Mouse (Mus musculus): ENCODE data around the gene Ada. TPM values are rescaled to one million over a fixed set of nuclear protein-coding genes. Genes with fewer than 3 reads are reported as not detected.

Gene Ada
- polyA plus RNA-seq, 1 experiment from 2014 or later = 2.7 TPM

DNA sequence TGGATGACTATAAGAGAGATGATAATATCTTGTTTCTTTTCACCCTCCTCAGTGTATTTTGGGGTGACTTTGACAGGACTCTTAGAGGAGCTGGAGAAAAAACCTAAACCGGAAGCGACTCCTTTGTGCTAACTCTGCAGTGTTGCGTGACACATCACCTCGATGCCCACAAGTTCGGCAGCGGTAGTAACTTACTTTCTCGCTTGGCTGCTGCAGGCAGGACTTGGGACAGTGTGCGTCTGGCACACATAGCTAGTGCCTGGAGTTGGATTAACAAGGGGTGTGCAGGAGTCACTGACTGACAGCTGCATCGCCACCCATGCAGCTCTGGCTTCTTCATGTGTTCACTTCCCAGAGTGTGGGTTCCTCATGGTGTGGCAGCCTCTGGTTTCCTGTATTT, 40.0 kb downstream of the Ada start:
- Histone ChIP-seq H3K36me3 (replicated peaks; ENCODE audit: insufficient read depth, low read length) (peaks cover 9% of the 10 kb centered on the region), H3K4me1 (ENCODE audit: insufficient read depth) (peaks cover 27% of the 10 kb centered on the region), H3K4me2 (ENCODE audit: low read depth, low read length) (no peak overlapping the region), H3K27ac (ENCODE audit: low read depth) (no peak overlapping the region), H3K4me3 (ENCODE audit: low read depth, low read length) (no peak overlapping the region), H3K27me3 (ENCODE audit: insufficient read depth, low read length) (no peaks in the 10 kb centered on the region), H3K9ac (replicated peaks) (no peak overlapping the region), H3K9me3 (ENCODE audit: low read length) (no peaks in the 10 kb centered on the region)
- ATAC-seq = no peak
- TF ChIP-seq EP300 (IDR thresholded peaks at IDR 0.05; ENCODE audit: low read depth) (no peak), CTCF (IDR thresholded peaks at IDR 0.05; ENCODE audit: low read depth) (no peak)
- WGBS (ENCODE audit: insufficient replicate concordance) = 79% methylated on average over 9 of the region's 9 CpGs
- no peak for DNase-seq

DNA sequence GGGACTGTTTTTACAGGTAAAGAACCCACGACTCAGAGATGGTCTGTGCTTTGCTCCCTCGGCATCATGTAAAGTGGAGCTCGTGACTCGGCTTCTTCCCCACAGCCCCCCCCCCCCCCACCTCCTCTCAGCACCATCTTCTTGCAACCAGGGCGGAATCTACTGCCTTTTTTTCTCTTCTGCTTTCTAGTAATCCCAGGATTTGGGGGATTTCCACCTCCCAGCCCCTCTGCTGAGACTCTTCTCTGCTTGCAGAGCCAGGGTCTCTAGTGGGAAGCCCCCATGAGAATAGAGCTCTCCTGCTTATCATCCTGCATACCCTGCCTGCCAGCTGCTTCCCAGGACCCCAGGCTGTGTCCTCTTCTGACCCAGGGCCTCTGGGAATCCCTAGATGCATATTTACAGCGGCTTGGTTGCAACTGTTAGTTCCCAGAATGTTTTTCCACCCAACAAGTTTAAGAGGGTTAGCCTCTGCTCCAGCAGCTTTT, 41.2 kb downstream of the Ada start:
- 50% methylated on average over 6 of the region's 6 CpGs for WGBS (ENCODE audit: insufficient replicate concordance)
- no peak overlapping the region for H3K4me2 ChIP-seq (ENCODE audit: low read depth, low read length)
- H3K27ac ChIP-seq (ENCODE audit: low read depth) = no peak overlapping the region
- TF ChIP-seq CTCF (IDR thresholded peaks at IDR 0.05; ENCODE audit: low read depth) (no peak), EP300 (IDR thresholded peaks at IDR 0.05; ENCODE audit: low read depth) (no peak)
- peaks cover 30% of the 10 kb centered on the region for H3K4me1 ChIP-seq (ENCODE audit: insufficient read depth)
- no peak overlapping the region for H3K9ac ChIP-seq (replicated peaks)
- DNase-seq (no peak), ATAC-seq (no peak)
- no peak overlapping the region for H3K4me3 ChIP-seq (ENCODE audit: low read depth, low read length)
- H3K36me3 ChIP-seq (replicated peaks; ENCODE audit: insufficient read depth, low read length) = peaks cover 13% of the 10 kb centered on the region
- H3K27me3 ChIP-seq (ENCODE audit: insufficient read depth, low read length) = no peaks in the 10 kb centered on the region
- H3K9me3 ChIP-seq (ENCODE audit: low read length) = no peaks in the 10 kb centered on the region

GRCm38 (mm10) chr2:163708321-163708720, 41.7 kb downstream of the Ada start:
- WGBS (ENCODE audit: insufficient replicate concordance) = 33% methylated on average over 5 of the region's 5 CpGs
- Histone ChIP-seq H3K27me3 (ENCODE audit: insufficient read depth, low read length) (no peaks in the 10 kb centered on the region), H3K36me3 (replicated peaks; ENCODE audit: insufficient read depth, low read length) (peaks cover 13% of the 10 kb centered on the region), H3K4me1 (ENCODE audit: insufficient read depth) (peaks cover 33% of the 10 kb centered on the region), H3K4me3 (ENCODE audit: low read depth, low read length) (no peak overlapping the region), H3K4me2 (ENCODE audit: low read depth, low read length) (no peak overlapping the region), H3K9ac (replicated peaks) (no peak overlapping the region), H3K27ac (ENCODE audit: low read depth) (no peak overlapping the region), H3K9me3 (ENCODE audit: low read length) (no peaks in the 10 kb centered on the region)
- DNase-seq (no peak), ATAC-seq (no peak)
- TF ChIP-seq CTCF (IDR thresholded peaks at IDR 0.05; ENCODE audit: low read depth) = no peak

- peaks cover 19% of the 10 kb centered on the region for H3K4me1 ChIP-seq (ENCODE audit: insufficient read depth)
- no peak overlapping the region for H3K9ac ChIP-seq (replicated peaks)
- ATAC-seq (no peak), DNase-seq (no peak)
- no peak overlapping the region for H3K27ac ChIP-seq (ENCODE audit: low read depth)
- H3K27me3 ChIP-seq (ENCODE audit: insufficient read depth, low read length) = no peaks in the 10 kb centered on the region
- 70% methylated on average over 5 of the region's 5 CpGs for whole genome bisulfite sequencing (ENCODE audit: insufficient replicate concordance)
- H3K4me3 ChIP-seq (ENCODE audit: low read depth, low read length) = no peak overlapping the region
- TF ChIP-seq CTCF (IDR thresholded peaks at IDR 0.05; ENCODE audit: low read depth) (no peak), EP300 (IDR thresholded peaks at IDR 0.05; ENCODE audit: low read depth) (no peak)
- H3K36me3 ChIP-seq (replicated peaks; ENCODE audit: insufficient read depth, low read length) = peaks cover 8% of the 10 kb centered on the region
- no peaks in the 10 kb centered on the region for H3K9me3 ChIP-seq (ENCODE audit: low read length)
- H3K4me2 ChIP-seq (ENCODE audit: low read depth, low read length) = no peak overlapping the region
These were observed 46.3 kb downstream of the Ada start for GRCm38 (mm10) chr2:163703599-163704260.

GRCm38 (mm10) chr2:163702921-163703320, 47.1 kb downstream of the Ada start:
- H3K4me1 ChIP-seq (ENCODE audit: insufficient read depth) = peaks cover 26% of the 10 kb centered on the region
- ATAC-seq = 0 out of 2 replicates have a peak, but pooled peaks have one; percentile 38
- no peak for TF ChIP-seq EP300 (IDR thresholded peaks at IDR 0.05; ENCODE audit: low read depth)
- no peak for TF ChIP-seq CTCF (IDR thresholded peaks at IDR 0.05; ENCODE audit: low read depth)

DNA sequence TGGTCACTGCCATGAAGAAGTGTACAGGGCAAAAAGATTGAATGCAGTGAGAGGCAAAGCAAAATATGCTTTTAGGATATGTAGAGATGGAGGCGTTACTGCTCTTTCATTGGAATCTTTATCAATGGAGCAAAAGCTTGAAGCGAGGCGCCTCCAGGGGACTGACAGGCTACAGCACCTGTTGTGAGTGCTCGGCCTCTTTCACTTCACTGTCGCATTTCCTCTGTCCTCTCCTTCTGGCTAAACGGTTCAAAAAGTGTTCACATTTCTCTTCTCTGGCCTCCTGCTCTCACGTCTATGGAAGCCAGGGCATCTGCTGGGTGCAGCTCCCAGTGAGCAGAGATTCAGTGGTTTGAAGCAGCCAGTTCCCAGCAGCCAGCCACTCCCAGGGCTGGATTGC, 47.6 kb downstream of the Ada start:
- Histone ChIP-seq H3K27ac (ENCODE audit: low read depth) (peak overlapping the region; percentile 46), H3K27me3 (ENCODE audit: insufficient read depth, low read length) (no peaks in the 10 kb centered on the region), H3K4me1 (ENCODE audit: insufficient read depth) (peaks cover 29% of the 10 kb centered on the region), H3K9ac (replicated peaks) (0 out of 2 replicates have a peak overlapping the region, but pooled peaks have one; percentile 3), H3K9me3 (ENCODE audit: low read length) (no peaks in the 10 kb centered on the region), H3K4me3 (ENCODE audit: low read depth, low read length) (no peak overlapping the region), H3K36me3 (replicated peaks; ENCODE audit: insufficient read depth, low read length) (peaks cover 8% of the 10 kb centered on the region), H3K4me2 (ENCODE audit: low read depth, low read length) (peak overlapping the region; percentile 36; the same call in 1 of the 2 replicates)
- ATAC-seq (no peak), DNase-seq (no peak)
- TF ChIP-seq EP300 (IDR thresholded peaks at IDR 0.05; ENCODE audit: low read depth) (no peak), CTCF (IDR thresholded peaks at IDR 0.05; ENCODE audit: low read depth) (no peak)
- 51% methylated on average over 7 of the region's 7 CpGs for WGBS (ENCODE audit: insufficient replicate concordance)

More at GRCm38 (mm10) chr2:163702921-163703320, 47.1 kb downstream of the Ada start:
- Histone ChIP-seq H3K4me2 (ENCODE audit: low read depth, low read length) (peak overlapping the region; percentile 36; the same call in 1 of the 2 replicates), H3K27me3 (ENCODE audit: insufficient read depth, low read length) (no peaks in the 10 kb centered on the region), H3K36me3 (replicated peaks; ENCODE audit: insufficient read depth, low read length) (peaks cover 8% of the 10 kb centered on the region), H3K9me3 (ENCODE audit: low read length) (no peaks in the 10 kb centered on the region), H3K9ac (replicated peaks) (0 out of 2 replicates have a peak overlapping the region, but pooled peaks have one; percentile 3), H3K4me3 (ENCODE audit: low read depth, low read length) (no peak overlapping the region), H3K27ac (ENCODE audit: low read depth) (peak overlapping the region; percentile 46)
- 52% methylated on average over 5 of the region's 5 CpGs for WGBS (ENCODE audit: insufficient replicate concordance)
- DNase-seq = no peak
